Mouse (Mus musculus) hindbrain, postnatal 0 days (tissue): ENCODE measurements around the gene Kcnmb3. TPM values are rescaled to one million over a fixed set of nuclear protein-coding genes. Genes with fewer than 3 reads are reported as not detected.

Source experiments
- ATAC-seq: fragments of 200-750 bp; cut with Nextera tagmentation; 2 replicates; pipeline ENCODE4 v1.8.0; 2017; ENCODE audit warnings: mild to moderate bottlenecking, moderate TSS enrichment, moderate library complexity
- DNase-seq: peaks from one replicate; pipeline ENCODE4 v3.0.0-alpha.2; 2015; ENCODE audit warnings: low spot score
- H3K27ac ChIP-seq: fragments of 300-500 bp; sonication (generic); 2 replicates; pipeline ENCODE4 v1.5.1; 2014; ENCODE audit warnings: mild to moderate bottlenecking
- H3K27me3 ChIP-seq: fragments of 300-500 bp; sonication (generic); 2 replicates; pipeline ENCODE4 v1.6.1; 2014; ENCODE audit warnings: low read length, mixed read lengths; ENCODE audit not compliant: insufficient read depth
- H3K36me3 ChIP-seq: fragments of 300-500 bp; sonication (generic); 2 replicates; pipeline ENCODE4 v1.6.1; 2014; ENCODE audit warnings: low read length, mixed read lengths; ENCODE audit not compliant: insufficient read depth
- H3K4me1 ChIP-seq: fragments of 300-500 bp; sonication (generic); 2 replicates; pipeline ENCODE4 v1.6.1; 2014; ENCODE audit warnings: antibody characterized with exemption, low read length, mixed read lengths; ENCODE audit not compliant: insufficient read depth
- H3K4me2 ChIP-seq: fragments of 300-500 bp; sonication (generic); 2 replicates; pipeline ENCODE4 v1.6.1; 2014; ENCODE audit warnings: low read depth, mild to moderate bottlenecking, low read length, moderate library complexity, mixed read lengths
- H3K4me3 ChIP-seq: fragments of 300-500 bp; sonication (generic); 2 replicates; pipeline ENCODE4 v1.5.1; 2014; ENCODE audit warnings: low read length
- H3K9ac ChIP-seq: fragments of 300-500 bp; sonication (generic); replicated peaks from 2 replicates; pipeline ENCODE4 v1.6.1; 2014; ENCODE audit warnings: mild to moderate bottlenecking, low read length, moderate library complexity, mixed read lengths
- H3K9me3 ChIP-seq: fragments of 300-500 bp; sonication (generic); 2 replicates; pipeline ENCODE4 v1.6.1; 2016; ENCODE audit warnings: low read length, mixed read lengths
- CTCF ChIP-seq: IDR thresholded peaks from 2 replicates; pipeline ENCODE4 v1.5.1; 2016; ENCODE audit warnings: antibody characterized with exemption, control low read depth, low read depth
- WGBS: fragments of 180-500 bp; shearing (Covaris S2); extraction: QIAGEN DNeasy Blood & Tissue Kit; methylation state at CpG from one replicate; pipeline ENCODE4 v1.1.7; 2014; 5-methylcytosine and 5-hydroxymethylcytosine counted together
- polyA plus RNA-seq: library from polyadenylated mRNA; unstranded; fragments of >200 nt; fragmentation: Nextera tagmentation; extraction: Ambion mirVana; gene quantifications from 2 replicates; pipeline ENCODE4 v1.2.1, GENCODE M21; 2015
- total RNA-seq: library from RNA; depleted of rRNA; stranded (reverse); fragments of >200 nt; gene quantifications from 2 replicates; pipeline ENCODE4 v1.2.3, GENCODE M21; 2014

Gene Kcnmb3
- total and polyA plus RNA-seq, 2 experiments from 2014 or later: not detected

DNA sequence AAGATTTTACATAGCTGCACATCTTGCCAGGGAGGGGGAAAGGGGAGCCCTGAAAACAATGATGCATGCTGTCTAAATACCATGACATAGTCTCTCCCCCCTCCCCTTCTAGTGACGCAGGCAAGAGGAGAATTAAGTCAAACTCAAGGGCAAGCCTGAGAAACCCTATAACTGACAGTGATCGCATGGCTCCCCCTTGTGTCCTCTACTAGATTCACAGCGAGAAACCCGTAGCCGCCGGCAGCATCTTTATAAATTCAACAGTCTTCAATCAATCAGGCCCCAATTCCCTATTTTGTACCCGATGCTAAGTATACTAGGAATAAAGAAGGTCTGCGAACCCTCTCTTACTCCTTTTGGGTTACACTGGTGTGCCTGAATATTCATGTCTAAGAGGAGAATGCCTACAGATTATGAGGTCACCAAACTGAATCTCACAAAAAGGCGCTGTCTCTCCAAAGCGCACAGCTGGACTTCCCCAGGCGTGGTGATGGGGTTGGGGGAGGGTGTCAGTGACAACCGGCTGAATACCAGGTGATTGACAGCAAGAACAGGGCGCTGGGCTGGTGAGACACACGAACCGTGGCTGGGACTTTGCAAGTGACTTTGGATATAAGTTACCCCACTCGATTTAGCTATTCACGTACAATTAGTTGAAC is 16.8 kb upstream of the Kcnmb3 start:
- TF ChIP-seq CTCF: peak; percentile 82
- Histone ChIP-seq H3K27ac (no peak overlapping the region), H3K9ac (no peak overlapping the region), H3K4me3 (0 out of 2 replicates have a peak overlapping the region, but pooled peaks have one; percentile 5), H3K27me3 (no peaks in the 10 kb centered on the region), H3K4me2 (peak overlapping the region; percentile 74), H3K36me3 (no peaks in the 10 kb centered on the region), H3K9me3 (no peaks in the 10 kb centered on the region), H3K4me1 (0 out of 2 replicates have a peak, but pooled peaks cover 4% of the 10 kb centered on the region)
- ATAC-seq (peak; percentile 58), DNase-seq (peak; percentile 92)
- WGBS: 2% methylated on average over 17 of the region's 17 CpGs

DNA sequence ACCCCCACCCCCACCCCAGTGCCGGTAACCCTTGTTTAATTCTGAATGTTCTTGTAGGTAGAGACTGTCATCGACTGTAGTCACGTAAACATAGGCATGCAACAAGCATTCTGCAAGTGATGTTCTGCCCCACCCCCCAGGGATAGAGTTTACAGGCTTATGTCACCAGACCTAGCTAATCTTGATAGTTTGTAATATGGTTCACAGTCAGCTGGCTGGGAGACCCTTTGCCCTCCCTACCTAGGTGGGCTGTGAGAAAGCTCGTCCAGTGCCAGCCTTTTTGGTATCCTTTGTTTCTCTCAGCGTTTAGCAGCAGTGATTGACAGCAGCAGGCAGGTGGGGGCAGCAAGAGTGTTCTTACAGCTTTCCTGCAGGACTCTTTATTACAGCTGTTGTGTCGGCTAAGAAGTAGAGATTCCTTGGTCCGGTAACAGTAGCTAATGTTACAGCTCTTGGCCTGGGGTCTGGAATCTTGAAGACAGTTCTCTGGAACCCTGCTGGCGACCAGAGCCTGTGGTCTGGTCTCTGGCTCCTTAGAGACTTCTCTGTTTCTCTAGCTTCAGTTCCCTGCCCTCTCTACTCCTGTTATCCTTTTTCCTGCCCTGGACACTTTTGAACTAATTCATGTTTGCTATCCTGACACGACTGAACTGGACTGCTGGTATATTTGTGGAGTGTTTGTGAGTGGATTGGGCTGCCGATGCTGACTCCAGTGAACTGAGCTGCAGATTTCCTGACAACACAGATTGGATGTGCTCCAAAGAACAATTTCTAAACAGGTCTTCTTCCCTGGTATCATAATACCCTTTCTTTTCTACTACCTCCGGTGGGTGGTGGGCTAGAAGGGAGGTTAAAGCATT is 14.6 kb upstream of the Kcnmb3 start:
- Histone ChIP-seq H3K9me3 (no peaks in the 10 kb centered on the region), H3K4me1 (0 out of 2 replicates have a peak, but pooled peaks cover 2% of the 10 kb centered on the region), H3K36me3 (no peaks in the 10 kb centered on the region), H3K27ac (no peak overlapping the region), H3K9ac (no peak overlapping the region), H3K4me3 (no peak overlapping the region), H3K27me3 (no peaks in the 10 kb centered on the region), H3K4me2 (no peak overlapping the region)
- ATAC-seq: no peak
- WGBS: 49% methylated on average over 11 of the region's 11 CpGs
- TF ChIP-seq CTCF: no peak
- DNase-seq: no peak

DNA sequence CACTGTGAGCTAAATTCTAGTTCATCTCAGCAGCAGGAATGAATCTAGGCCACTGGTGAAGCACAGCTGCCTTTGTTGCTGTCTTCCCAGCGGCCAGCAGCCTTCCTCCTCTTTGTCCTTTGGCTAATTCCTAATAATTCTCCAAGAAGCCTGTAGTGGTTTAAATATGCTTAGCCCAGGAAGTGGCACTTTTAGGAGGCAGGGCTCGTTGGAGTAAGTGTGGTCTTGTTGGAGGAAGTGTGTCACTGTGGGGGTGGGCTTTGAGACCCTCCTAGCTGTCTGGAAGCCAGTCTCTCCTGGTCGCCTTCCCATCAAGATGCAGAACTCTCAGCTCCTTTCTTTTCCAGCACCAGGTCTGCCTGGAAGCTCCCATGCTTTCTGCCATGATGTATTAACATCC is 13.8 kb upstream of the Kcnmb3 start:
- no peak for TF ChIP-seq CTCF
- Histone ChIP-seq H3K27ac (no peak overlapping the region), H3K36me3 (no peaks in the 10 kb centered on the region), H3K9ac (no peak overlapping the region), H3K4me2 (no peak overlapping the region), H3K4me1 (no peaks in the 10 kb centered on the region), H3K4me3 (no peak overlapping the region), H3K27me3 (no peaks in the 10 kb centered on the region), H3K9me3 (no peaks in the 10 kb centered on the region)
- WGBS: 64% methylated on average over 3 of the region's 3 CpGs
- ATAC-seq (no peak), DNase-seq (no peak)

DNA sequence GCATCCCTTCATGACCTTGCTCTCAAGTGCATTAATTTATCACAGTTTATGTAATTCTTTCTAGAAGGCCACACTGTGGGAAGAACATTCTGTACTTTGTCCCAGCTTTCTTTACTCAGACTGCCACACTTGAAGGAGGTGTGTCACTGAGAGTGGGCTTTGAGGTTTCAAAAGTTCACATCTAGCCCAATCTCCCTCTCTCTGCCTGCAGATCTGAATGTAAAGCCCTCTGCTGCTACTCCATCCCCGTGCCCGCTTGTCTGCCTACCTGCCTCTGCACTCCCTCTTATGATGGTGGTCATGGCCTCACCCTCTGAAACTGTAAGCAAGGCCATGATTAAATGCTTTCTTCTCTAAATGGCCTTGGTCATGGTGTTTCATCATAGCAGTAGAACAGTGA is 8.3 kb upstream of the Kcnmb3 start:
- H3K9ac ChIP-seq: no peak overlapping the region
- H3K36me3 ChIP-seq: no peaks in the 10 kb centered on the region
- no peak for TF ChIP-seq CTCF
- no peak overlapping the region for H3K4me3 ChIP-seq
- H3K9me3 ChIP-seq: no peaks in the 10 kb centered on the region
- no peak overlapping the region for H3K4me2 ChIP-seq
- WGBS: 95% methylated on average over 2 of the region's 2 CpGs
- H3K27me3 ChIP-seq: no peaks in the 10 kb centered on the region
- no peak for DNase-seq
- no peak overlapping the region for H3K27ac ChIP-seq
- H3K4me1 ChIP-seq: 0 out of 2 replicates have a peak, but pooled peaks cover 4% of the 10 kb centered on the region
- ATAC-seq: no peak

DNA sequence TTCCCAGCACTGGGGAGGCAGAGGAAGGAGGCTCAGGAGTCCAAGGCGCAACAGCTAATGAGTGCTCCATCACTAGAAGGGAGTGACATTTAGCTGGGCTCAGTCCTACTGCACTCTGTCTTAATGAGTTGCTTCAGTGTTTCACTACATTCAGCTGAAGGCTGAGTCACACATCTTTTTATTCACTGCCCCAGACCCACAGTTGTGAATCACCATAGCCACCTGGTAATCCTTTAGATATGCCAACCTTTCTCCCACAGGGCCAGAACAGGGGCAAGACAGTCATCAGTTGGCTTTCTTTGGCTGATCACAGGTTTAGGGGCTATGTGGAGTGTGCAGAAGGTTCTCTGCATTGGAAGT is 4.7 kb upstream of the Kcnmb3 start:
- H3K36me3 ChIP-seq: no peaks in the 10 kb centered on the region
- DNase-seq: no peak
- H3K4me1 ChIP-seq: 0 out of 2 replicates have a peak, but pooled peaks cover 4% of the 10 kb centered on the region
- H3K4me2 ChIP-seq: no peak overlapping the region
- 84% methylated on average over 1 of the region's 1 CpGs for WGBS
- TF ChIP-seq CTCF: no peak
- no peak overlapping the region for H3K9ac ChIP-seq
- no peaks in the 10 kb centered on the region for H3K27me3 ChIP-seq
- H3K4me3 ChIP-seq: no peak overlapping the region
- H3K27ac ChIP-seq: no peak overlapping the region
- ATAC-seq: no peak
- H3K9me3 ChIP-seq: no peaks in the 10 kb centered on the region

DNA sequence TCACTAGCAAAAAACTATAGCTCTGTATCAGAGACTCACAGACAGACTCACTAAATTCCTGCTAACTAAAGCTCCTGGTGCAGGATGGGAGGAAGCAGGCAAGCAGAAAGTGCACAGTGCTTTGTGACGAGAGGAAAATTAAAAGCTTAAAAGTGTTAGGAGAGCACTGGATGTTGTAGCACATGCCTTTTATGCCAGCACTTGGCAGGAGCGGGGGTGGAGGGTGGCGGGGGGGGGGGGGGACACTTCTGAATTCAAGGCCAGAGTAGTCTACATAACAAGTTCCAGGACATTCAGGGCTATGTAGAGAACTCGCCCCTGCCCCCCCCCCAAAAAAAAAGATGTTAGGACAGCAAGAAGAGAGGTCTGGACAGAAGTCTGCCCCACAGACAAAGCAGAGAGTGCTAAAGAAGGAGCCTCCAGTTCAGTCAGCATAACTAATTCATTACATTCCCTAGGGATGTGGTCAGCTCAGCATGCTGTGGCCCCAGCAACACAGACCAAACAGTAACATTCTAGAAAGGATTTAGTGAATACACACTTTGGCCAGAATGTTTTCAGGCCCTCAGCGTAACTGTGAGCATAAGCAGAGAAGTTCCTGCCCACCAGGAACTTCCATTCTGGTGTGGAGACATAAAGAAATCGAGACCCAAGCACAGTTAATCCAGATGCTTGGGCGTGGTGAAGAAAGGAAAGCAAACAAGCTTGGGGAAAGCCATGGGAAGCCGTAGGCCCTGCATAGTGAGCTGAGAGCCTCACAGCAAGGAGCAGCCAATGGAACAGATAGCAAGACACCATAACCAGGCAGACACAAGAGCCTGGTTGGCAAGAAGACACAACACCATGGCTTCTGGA is 4.1 kb upstream of the Kcnmb3 start:
- H3K4me1 ChIP-seq: 0 out of 2 replicates have a peak, but pooled peaks cover 4% of the 10 kb centered on the region
- ATAC-seq: peak; percentile 66
- WGBS: 30% methylated on average over 8 of the region's 8 CpGs

More for the DNA sequence above, 4.1 kb upstream of the Kcnmb3 start:
- Histone ChIP-seq H3K9ac (no peak overlapping the region), H3K9me3 (no peaks in the 10 kb centered on the region), H3K4me3 (no peak overlapping the region), H3K36me3 (no peaks in the 10 kb centered on the region), H3K27ac (no peak overlapping the region), H3K4me2 (no peak overlapping the region), H3K27me3 (no peaks in the 10 kb centered on the region)
- no peak for TF ChIP-seq CTCF
- DNase-seq: peak; percentile 22
